Mouse (Mus musculus): ENCODE measurements at regions not wholly inside any gene's neighbourhood (a gene's known extent, or its start where the extent isn't known, plus 50 kb on each side); places are given as distances from the start of the nearest gene placed in this dataset.

DNA sequence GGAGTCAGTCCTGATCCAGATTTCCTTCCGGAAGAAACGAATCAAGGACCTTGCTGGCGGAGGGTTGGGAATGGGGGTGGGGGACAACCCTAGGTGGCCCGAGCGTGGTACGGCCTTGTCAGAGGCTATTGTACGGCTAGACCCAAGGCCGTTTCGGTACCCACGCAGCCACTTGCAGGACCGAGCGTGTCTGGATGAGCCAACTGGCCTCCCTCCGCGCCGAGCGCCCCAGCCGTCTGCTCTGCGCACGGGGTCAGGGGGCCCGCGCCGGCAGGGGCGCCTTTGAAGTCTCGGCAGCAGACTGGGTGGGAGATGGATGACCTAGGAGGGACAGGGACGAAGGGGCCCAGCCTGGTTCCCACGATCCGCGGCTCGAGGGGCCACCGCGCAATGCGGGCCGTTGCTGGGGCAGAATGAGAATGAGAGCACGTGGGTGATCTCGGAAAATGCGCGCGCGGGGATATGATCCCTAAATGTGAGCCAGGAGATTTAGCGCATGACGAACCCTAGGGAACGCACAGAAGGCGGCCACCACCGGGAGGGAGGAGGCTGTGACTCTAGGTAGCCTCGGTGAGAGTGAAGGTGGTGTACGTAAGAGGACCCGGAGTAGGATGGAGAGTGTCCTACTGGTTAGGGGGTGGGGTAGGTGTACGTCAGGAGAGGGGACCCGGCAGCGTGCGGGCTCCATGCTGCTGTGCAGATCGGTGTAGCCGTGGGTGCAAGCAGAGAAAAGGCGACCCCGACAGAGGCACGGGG is 76.2 kb upstream of the Hmga2 start:
- no peaks in the 10 kb centered on the region for H3K27me3 ChIP-seq (ENCODE audit: control insufficient read depth, insufficient read depth, low read length)
- H3K9ac ChIP-seq (ENCODE audit: low read length), result peak overlapping the region; percentile 68
- H3K4me2 ChIP-seq (ENCODE audit: low read length), result peak overlapping the region; percentile 100
- no peak overlapping the region for H3K27ac ChIP-seq (replicated peaks in 1 of 2; ENCODE audit: control insufficient read depth in 1 of 2, insufficient read depth in 1 of 2, low read depth in 2 of 2, low read length in 2 of 2)
- no peaks in the 10 kb centered on the region for H3K36me3 ChIP-seq (ENCODE audit: control insufficient read depth, insufficient read depth, low read length)
- peaks cover 3 to 5% of the 10 kb centered on the region in 2 experiments; a peak in 1 of 4 replicates for H3K4me1 ChIP-seq (ENCODE audit: control insufficient read depth in 2 of 2, insufficient read depth in 2 of 2, low read length in 2 of 2)
- H3K4me3 ChIP-seq (ENCODE audit: control insufficient read depth in 1 of 2, insufficient read depth in 1 of 2, low read depth in 1 of 2, low read length in 2 of 2), result peak overlapping the region; percentile 60 to 64
- WGBS, result under 1% methylated on average over 56 of the region's 56 CpGs
- peak; percentile 68 for ATAC-seq (ENCODE audit: insufficient number of reproducible peaks, insufficient read depth, low FRiP score, low read depth)
- no peaks in the 10 kb centered on the region for H3K9me3 ChIP-seq (ENCODE audit: control insufficient read depth, low read length)

DNA sequence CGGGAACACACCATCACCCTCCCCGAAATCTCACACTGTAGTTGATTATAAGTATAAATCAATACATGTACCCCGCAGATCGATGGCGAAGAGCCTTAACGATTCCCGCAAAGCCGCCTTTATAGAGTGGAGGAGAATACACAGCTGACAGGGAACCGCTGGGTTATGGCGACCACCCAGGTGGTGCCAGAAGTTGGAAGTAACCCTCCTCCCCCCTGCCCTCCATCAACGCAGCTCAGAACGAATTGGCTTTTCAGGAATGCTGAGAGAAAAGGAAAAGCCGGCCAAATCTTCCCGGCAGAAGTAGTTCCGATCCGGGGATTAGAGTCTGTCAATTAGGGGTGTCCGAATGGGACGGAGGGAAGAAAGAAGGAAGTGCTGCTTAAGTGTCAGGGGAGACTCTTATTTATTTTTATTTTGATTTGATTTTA is 75.6 kb upstream of the Hmga2 start:
- H3K9me3 ChIP-seq (ENCODE audit: control insufficient read depth, low read length), result no peaks in the 10 kb centered on the region
- no peak for ATAC-seq (ENCODE audit: insufficient number of reproducible peaks, insufficient read depth, low FRiP score, low read depth)
- peak overlapping the region; percentile 68 for H3K9ac ChIP-seq (ENCODE audit: low read length)
- peak overlapping the region; percentile 60 to 64 for H3K4me3 ChIP-seq (ENCODE audit: control insufficient read depth in 1 of 2, insufficient read depth in 1 of 2, low read depth in 1 of 2, low read length in 2 of 2)
- WGBS, result 2% methylated on average over 18 of the region's 18 CpGs
- peak overlapping the region; percentile 100 for H3K4me2 ChIP-seq (ENCODE audit: low read length)
- no peak overlapping the region for H3K27ac ChIP-seq (replicated peaks in 1 of 2; ENCODE audit: control insufficient read depth in 1 of 2, insufficient read depth in 1 of 2, low read depth in 2 of 2, low read length in 2 of 2)
- H3K27me3 ChIP-seq (ENCODE audit: control insufficient read depth, insufficient read depth, low read length), result no peaks in the 10 kb centered on the region
- peaks cover 5 to 9% of the 10 kb centered on the region in 2 experiments; a peak in 2 of 4 replicates for H3K4me1 ChIP-seq (ENCODE audit: control insufficient read depth in 2 of 2, insufficient read depth in 2 of 2, low read length in 2 of 2)
- no peaks in the 10 kb centered on the region for H3K36me3 ChIP-seq (ENCODE audit: control insufficient read depth, insufficient read depth, low read length)

DNA sequence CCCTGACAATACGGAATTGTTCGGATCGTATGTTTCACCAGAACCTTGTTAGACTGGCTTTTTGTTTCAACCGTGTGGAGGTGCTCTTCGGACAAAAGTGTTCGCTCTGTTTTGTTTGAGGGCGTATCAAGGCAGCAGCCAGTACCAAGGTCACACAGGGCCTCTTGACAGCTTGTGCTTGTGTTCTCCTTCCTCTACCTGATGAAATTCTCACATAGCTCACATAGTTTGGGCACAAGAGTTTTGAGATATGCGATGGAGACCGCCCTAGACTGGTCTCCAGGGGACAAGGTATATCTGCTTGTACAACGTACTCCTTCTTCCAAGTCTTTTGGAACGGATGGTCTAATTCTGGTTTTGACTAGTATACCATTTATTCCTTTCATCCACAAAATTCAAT is 70.9 kb upstream of the Hmga2 start:
- no peak for ATAC-seq (ENCODE audit: insufficient number of reproducible peaks, insufficient read depth, low FRiP score, low read depth)
- Histone ChIP-seq H3K27ac (replicated peaks in 1 of 2; ENCODE audit: control insufficient read depth in 1 of 2, insufficient read depth in 1 of 2, low read depth in 2 of 2, low read length in 2 of 2) (no peak overlapping the region), H3K27me3 (ENCODE audit: control insufficient read depth, insufficient read depth, low read length) (no peaks in the 10 kb centered on the region), H3K9me3 (ENCODE audit: control insufficient read depth, low read length) (no peaks in the 10 kb centered on the region), H3K4me3 (ENCODE audit: control insufficient read depth in 1 of 2, insufficient read depth in 1 of 2, low read depth in 1 of 2, low read length in 2 of 2) (no peak overlapping the region), H3K4me1 (ENCODE audit: control insufficient read depth in 2 of 2, insufficient read depth in 2 of 2, low read length in 2 of 2) (peaks cover 4% of the 10 kb centered on the region in 2 experiments; a peak in 2 of 4 replicates), H3K4me2 (ENCODE audit: low read length) (no peak overlapping the region), H3K36me3 (ENCODE audit: control insufficient read depth, insufficient read depth, low read length) (no peaks in the 10 kb centered on the region), H3K9ac (ENCODE audit: low read length) (no peak overlapping the region)
- WGBS, result 56% methylated on average over 11 of the region's 11 CpGs

DNA sequence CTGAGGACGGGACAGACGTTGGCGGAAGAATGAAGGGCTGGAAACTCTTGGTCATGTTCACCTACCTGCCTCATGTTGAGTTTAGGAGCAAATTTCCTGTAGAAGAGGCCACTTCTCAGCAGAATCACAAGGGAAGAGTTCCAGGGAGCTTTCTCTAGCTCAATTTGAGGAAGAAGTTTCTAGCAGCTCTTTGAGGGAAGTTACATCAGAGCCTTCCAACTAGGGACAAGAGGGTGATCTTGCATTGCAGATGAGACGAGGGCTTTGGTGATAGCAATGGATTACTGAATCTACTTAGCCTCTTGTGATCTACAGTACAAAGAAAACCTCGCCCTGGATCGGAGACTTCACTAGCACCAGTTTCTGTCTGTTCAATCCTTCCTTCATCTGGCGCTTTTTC is 65.3 kb upstream of the Hmga2 start:
- Histone ChIP-seq H3K4me2 (ENCODE audit: low read length) (no peak overlapping the region), H3K4me3 (ENCODE audit: control insufficient read depth in 1 of 2, insufficient read depth in 1 of 2, low read depth in 1 of 2, low read length in 2 of 2) (no peak overlapping the region), H3K36me3 (ENCODE audit: control insufficient read depth, insufficient read depth, low read length) (no peaks in the 10 kb centered on the region), H3K27me3 (ENCODE audit: control insufficient read depth, insufficient read depth, low read length) (no peaks in the 10 kb centered on the region), H3K9me3 (ENCODE audit: control insufficient read depth, low read length) (no peaks in the 10 kb centered on the region), H3K4me1 (ENCODE audit: control insufficient read depth in 2 of 2, insufficient read depth in 2 of 2, low read length in 2 of 2) (no peaks in the 10 kb centered on the region; a peak in 1 of 4 replicates), H3K27ac (replicated peaks in 1 of 2; ENCODE audit: control insufficient read depth in 1 of 2, insufficient read depth in 1 of 2, low read depth in 2 of 2, low read length in 2 of 2) (no peak overlapping the region), H3K9ac (ENCODE audit: low read length) (no peak overlapping the region)
- ATAC-seq (ENCODE audit: insufficient number of reproducible peaks, insufficient read depth, low FRiP score, low read depth), result no peak
- WGBS, result 85% methylated on average over 7 of the region's 7 CpGs

DNA sequence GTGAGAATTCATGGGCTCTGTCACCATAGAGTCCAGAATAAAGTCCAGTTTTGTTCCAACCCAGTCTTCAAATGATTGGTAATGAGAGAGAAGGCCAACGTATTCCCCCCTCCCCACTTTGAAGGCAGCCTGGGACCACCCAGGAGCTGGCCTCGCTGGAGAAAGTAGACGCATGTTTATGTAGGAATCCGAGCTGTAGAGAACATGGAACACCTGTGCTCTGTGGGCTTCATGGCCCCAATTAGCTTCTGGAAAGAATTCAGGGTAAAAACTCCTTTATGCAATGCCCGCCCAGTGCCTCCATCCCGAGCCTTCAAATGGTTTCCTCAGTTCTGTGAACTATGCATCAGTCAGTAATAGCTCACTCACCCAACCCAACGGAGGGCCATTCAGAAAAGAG is 62.3 kb upstream of the Hmga2 start:
- H3K27ac ChIP-seq (replicated peaks in 1 of 2; ENCODE audit: control insufficient read depth in 1 of 2, insufficient read depth in 1 of 2, low read depth in 2 of 2, low read length in 2 of 2), result no peak overlapping the region
- no peak overlapping the region for H3K4me3 ChIP-seq (ENCODE audit: control insufficient read depth in 1 of 2, insufficient read depth in 1 of 2, low read depth in 1 of 2, low read length in 2 of 2)
- no peaks in the 10 kb centered on the region for H3K4me1 ChIP-seq (ENCODE audit: control insufficient read depth in 2 of 2, insufficient read depth in 2 of 2, low read length in 2 of 2)
- H3K4me2 ChIP-seq (ENCODE audit: low read length), result no peak overlapping the region
- WGBS, result 81% methylated on average over 7 of the region's 7 CpGs
- H3K36me3 ChIP-seq (ENCODE audit: control insufficient read depth, insufficient read depth, low read length), result no peaks in the 10 kb centered on the region
- no peak for ATAC-seq (ENCODE audit: insufficient number of reproducible peaks, insufficient read depth, low FRiP score, low read depth)
- H3K9ac ChIP-seq (ENCODE audit: low read length), result no peak overlapping the region
- no peaks in the 10 kb centered on the region for H3K27me3 ChIP-seq (ENCODE audit: control insufficient read depth, insufficient read depth, low read length)
- H3K9me3 ChIP-seq (ENCODE audit: control insufficient read depth, low read length), result 0 out of 2 replicates have a peak, but pooled peaks cover 2% of the 10 kb centered on the region

DNA sequence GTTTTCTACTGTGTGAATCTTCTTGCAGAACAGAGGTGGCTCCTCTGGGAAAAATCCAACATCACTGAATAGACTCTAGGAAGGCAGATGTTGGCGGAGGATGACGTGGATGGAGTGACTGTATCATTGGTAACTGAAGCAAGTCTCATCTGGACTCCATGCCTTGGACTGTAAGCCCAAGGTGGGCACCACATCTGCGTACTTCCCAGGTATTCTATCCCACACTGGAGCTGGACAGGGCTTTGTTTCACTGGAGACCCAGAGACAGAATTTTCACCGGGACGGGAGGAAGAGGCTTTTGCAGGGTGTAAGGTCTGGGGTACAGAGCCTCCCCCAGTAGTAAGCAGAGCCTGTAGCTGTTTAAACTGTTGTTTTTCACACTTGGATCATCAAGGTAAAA is 52.1 kb upstream of the Hmga2 start:
- Histone ChIP-seq H3K4me2 (ENCODE audit: low read length) (no peak overlapping the region), H3K9ac (ENCODE audit: low read length) (no peak overlapping the region), H3K27me3 (ENCODE audit: control insufficient read depth, insufficient read depth, low read length) (no peaks in the 10 kb centered on the region), H3K9me3 (ENCODE audit: control insufficient read depth, low read length) (no peaks in the 10 kb centered on the region), H3K27ac (replicated peaks in 1 of 2; ENCODE audit: control insufficient read depth in 1 of 2, insufficient read depth in 1 of 2, low read depth in 2 of 2, low read length in 2 of 2) (no peak overlapping the region), H3K4me1 (ENCODE audit: control insufficient read depth in 2 of 2, insufficient read depth in 2 of 2, low read length in 2 of 2) (no peaks in the 10 kb centered on the region; a peak in 1 of 4 replicates), H3K36me3 (ENCODE audit: control insufficient read depth, insufficient read depth, low read length) (no peaks in the 10 kb centered on the region), H3K4me3 (ENCODE audit: control insufficient read depth in 1 of 2, insufficient read depth in 1 of 2, low read depth in 1 of 2, low read length in 2 of 2) (no peak overlapping the region)
- ATAC-seq (ENCODE audit: insufficient number of reproducible peaks, insufficient read depth, low FRiP score, low read depth), result no peak
- 90% methylated on average over 5 of the region's 5 CpGs for WGBS

DNA sequence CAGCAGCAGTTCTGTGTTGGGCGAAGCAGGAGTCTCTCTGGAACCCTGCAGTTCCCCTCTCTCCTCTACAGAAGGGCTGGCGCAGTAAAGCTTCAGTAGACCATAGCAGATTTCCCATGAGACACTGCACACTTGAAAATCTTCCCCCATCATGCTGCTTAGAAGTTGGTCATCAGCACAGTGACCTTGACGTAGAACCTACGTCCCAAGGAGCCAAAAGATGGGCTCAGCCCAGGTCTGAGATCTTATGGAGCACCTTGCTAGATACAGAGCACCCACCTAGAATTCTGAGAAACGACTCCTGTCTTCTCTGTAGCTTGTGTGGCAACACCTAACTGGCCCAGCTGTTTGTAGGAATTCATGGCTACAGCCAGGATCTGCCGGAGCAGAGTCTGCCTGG is 51.7 kb upstream of the Hmga2 start:
- Histone ChIP-seq H3K4me2 (ENCODE audit: low read length) (no peak overlapping the region), H3K9ac (ENCODE audit: low read length) (no peak overlapping the region), H3K27ac (replicated peaks in 1 of 2; ENCODE audit: control insufficient read depth in 1 of 2, insufficient read depth in 1 of 2, low read depth in 2 of 2, low read length in 2 of 2) (no peak overlapping the region), H3K4me1 (ENCODE audit: control insufficient read depth in 2 of 2, insufficient read depth in 2 of 2, low read length in 2 of 2) (no peaks in the 10 kb centered on the region; a peak in 1 of 4 replicates), H3K4me3 (ENCODE audit: control insufficient read depth in 1 of 2, insufficient read depth in 1 of 2, low read depth in 1 of 2, low read length in 2 of 2) (no peak overlapping the region), H3K9me3 (ENCODE audit: control insufficient read depth, low read length) (no peaks in the 10 kb centered on the region), H3K27me3 (ENCODE audit: control insufficient read depth, insufficient read depth, low read length) (no peaks in the 10 kb centered on the region), H3K36me3 (ENCODE audit: control insufficient read depth, insufficient read depth, low read length) (no peaks in the 10 kb centered on the region)
- whole genome bisulfite sequencing, result 79% methylated on average over 6 of the region's 6 CpGs
- ATAC-seq (ENCODE audit: insufficient number of reproducible peaks, insufficient read depth, low FRiP score, low read depth), result no peak

DNA sequence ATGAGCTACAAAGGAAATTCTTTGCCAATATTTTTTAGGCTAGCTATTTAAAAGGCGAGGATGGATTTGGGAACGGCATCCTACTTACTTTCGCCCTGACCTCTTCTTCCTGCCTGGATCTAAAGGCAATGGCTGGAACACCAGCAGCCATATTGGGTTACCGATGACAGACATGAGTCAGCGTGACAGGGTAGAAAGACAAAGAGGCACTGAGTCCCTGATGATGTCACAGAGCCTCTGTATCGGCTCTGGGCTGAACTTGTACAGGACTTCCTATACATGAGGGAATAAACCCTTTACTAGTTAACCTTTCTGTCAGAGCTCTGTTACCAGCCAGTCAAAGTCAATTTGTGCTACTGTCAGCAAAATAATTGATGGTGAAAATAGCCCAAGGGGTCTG is 50.7 kb upstream of the Hmga2 start:
- no peaks in the 10 kb centered on the region for H3K36me3 ChIP-seq (ENCODE audit: control insufficient read depth, insufficient read depth, low read length)
- H3K4me2 ChIP-seq (ENCODE audit: low read length), result no peak overlapping the region
- H3K9me3 ChIP-seq (ENCODE audit: control insufficient read depth, low read length), result no peaks in the 10 kb centered on the region
- no peak overlapping the region for H3K4me3 ChIP-seq (ENCODE audit: control insufficient read depth in 1 of 2, insufficient read depth in 1 of 2, low read depth in 1 of 2, low read length in 2 of 2)
- H3K27me3 ChIP-seq (ENCODE audit: control insufficient read depth, insufficient read depth, low read length), result no peaks in the 10 kb centered on the region
- no peak for ATAC-seq (ENCODE audit: insufficient number of reproducible peaks, insufficient read depth, low FRiP score, low read depth)
- H3K9ac ChIP-seq (ENCODE audit: low read length), result no peak overlapping the region
- no peaks in the 10 kb centered on the region; a peak in 1 of 4 replicates for H3K4me1 ChIP-seq (ENCODE audit: control insufficient read depth in 2 of 2, insufficient read depth in 2 of 2, low read length in 2 of 2)
- WGBS, result 80% methylated on average over 6 of the region's 6 CpGs
- no peak overlapping the region for H3K27ac ChIP-seq (replicated peaks in 1 of 2; ENCODE audit: control insufficient read depth in 1 of 2, insufficient read depth in 1 of 2, low read depth in 2 of 2, low read length in 2 of 2)

Measured in heart, embryonic 14.5 days (tissue).